Mouse (Mus musculus) cerebellum, adult 9-10 months (tissue): Measurements from ENCODE around the gene Gm10974.

Experiments used
- DNase-seq: peaks from one replicate; pipeline ENCODE4 v3.0.0; 2022

Gene Gm10974

DNA sequence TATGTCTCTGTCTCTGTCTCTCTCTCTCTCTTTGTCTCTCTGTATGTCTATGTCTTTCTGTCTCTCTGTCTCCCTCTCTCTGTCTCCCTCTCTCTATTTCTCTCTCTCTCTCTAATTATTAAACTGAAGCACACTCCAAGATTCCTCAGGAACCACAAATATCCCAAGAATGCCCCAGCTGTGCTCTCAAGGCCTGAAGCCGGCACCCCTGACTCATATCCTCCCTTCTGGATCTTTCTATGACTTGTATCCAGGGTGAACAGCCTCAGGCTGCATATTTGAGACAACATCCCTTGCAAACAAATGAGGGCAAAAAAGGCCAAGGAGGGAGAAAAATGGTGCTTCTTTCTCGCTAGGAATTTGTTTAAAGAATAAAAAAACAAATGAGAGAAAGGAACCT, at the start of gene Gm10974:
TSS of gene Gm10974 (plus strand) at position 2 of the 400 bp plus-strand sequence.
- no peak for DNase-seq

DNA sequence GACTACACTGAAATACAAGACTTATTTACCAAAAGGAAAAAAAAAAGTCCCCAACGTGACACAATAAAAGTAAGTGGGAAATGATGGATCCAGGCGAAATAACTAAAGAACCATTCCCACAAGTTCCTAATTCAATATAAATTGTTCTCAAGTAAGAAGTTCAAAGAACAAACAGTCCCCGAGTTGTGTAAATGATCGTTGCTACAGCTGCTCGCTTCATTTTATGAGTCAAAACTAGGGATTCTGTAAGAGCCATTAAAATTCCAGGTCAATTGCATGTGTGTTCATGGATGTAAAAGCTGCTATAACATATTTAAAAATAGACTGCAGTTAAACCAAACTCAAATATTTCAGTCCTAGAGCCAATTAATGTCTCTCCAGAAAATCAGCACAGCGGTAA, 47.6 kb upstream of the Gm10974 start:
- DNase-seq, result no peak

DNA sequence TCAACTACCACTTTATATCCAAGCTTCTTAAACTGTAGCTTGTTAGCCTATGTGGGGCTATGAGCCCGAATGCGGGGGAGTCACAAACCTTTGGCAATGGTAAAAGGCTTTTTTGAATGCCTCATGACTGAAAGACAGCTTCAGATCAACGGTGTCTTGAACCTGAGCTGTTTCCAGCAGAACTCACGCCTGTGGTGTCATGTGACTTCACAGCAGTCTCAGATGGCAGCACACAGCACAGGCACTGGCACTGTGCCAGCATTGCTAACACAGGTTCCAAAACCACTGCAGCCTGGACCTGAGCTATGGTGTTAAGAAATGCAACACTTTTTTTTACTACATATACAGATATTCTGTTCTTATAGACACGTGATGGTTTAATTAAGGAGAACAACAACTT, 44.7 kb upstream of the Gm10974 start:
- DNase-seq, result no peak

DNA sequence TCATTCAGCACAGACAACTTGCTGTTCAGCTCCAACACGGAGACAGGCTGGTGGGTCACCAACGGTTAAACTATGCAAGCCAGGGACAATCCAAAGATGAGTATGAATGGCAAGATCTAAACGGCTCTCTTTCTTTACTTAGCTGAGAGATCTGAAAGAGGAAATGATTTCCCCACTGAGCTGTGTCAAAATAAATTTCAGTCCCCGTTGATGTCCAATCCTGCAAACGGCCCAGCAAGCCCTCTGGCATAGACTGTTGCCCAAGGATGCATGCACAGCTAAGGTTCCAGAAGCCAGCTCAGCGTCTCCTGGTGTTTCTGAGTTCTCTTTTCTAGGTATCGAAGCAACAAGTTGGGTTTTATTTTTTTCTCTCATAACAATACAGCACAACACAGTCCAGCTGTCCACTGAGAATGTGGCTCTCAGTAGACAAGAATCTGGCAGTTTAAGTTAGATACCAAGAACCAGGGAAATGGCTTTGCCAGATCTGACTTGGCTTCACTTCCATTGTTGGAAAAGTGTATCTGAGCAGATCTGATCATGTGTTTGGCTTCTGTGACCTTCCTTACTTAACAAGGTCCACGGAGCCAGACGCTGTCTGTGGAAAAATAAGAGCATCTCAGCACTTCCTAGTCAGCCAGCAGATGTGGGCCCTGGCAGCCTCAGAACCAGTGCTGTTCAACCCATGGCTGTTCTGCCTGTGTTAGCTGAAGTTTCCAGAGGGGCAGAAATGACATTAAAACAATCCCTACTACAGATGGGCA, 42.3 kb upstream of the Gm10974 start:
- DNase-seq, result no peak

DNA sequence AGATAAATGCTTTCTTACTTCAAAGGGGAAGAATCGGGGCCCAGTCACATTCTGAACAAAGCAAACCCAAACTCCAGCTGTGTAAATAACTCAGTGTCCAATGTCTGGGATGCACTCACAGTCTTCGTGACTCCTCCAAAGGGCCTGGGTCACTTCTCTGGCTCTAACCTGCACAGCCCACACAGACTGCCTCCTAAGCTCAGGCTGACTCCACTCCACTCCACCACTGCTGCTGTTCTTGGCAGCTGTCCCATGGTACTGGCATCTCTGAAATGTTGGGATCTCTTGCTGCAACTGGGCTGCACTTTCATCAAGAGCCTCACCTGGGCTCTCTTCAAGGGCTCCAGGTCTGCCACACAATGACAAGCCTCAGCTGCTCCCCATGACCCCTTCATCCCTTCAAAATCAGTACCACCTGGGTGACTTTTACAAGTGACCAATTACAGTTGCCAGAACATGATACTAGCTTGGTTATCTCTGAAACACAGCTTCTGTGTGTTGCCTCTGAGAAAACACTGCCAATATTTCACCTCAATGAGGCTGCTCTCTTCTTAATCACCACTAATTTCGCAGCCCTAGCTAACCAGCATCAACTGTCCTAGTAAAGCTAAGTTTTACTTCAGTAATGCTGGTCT, 40.2 kb upstream of the Gm10974 start:
- DNase-seq, result no peak

DNA sequence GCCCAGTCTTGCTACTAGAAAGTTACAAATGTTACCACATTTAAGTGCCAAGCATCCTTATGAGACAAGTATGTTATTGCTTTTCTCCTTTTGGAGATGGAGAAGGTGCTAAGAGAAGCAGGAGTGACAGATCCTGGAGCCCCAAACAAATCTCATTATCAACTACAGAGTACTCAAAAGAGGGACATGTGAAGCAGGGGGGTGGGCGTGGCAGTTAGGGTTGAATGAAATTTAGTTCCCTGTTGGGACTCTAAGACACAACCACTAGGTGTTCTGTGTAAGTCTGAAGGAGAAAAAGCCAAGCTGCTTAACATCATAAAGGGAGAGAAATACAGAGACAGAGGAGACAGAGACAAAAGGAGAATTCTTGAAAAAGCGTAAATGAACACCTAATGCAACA, 38.2 kb upstream of the Gm10974 start:
- DNase-seq, result no peak

DNA sequence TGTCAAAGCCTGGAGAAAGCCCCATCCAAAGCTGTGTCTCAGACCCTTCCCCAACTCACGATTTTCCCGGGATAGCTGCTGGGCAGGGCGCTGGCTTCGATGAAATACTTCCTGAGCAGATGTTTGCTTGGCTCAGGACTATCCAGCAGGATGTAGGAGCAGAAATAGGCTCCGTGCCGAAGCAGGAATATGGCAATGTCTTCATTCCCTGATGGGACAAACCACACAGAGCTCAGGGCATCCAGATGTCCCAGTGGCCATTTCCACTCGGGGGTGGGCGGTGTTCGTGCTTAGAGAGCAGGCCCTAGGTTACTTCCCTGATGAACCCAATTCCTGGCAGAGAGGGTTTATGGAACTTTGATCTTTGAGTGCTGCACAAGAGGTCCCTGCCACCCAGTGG, 35.1 kb upstream of the Gm10974 start:
- no peak for DNase-seq

DNA sequence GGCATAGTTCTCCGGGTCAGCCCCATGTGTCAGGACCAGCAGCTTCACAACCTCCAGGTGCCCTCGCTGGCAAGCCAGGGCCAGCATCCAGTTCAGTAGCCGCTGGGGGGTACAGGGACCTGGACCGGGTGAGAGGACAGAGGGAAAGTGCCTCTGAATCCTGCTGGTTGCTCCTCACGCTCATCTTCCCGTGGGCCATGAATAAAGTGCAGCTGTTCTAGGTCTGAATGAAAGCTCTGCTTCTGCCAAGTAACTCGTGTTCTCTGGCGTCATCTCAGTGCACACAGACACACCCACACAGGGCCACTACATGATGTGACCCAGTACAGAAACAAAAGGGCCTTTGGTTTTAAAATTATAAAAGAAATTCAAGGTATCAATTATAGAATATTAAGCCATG, 33.4 kb upstream of the Gm10974 start:
- no peak for DNase-seq

DNA sequence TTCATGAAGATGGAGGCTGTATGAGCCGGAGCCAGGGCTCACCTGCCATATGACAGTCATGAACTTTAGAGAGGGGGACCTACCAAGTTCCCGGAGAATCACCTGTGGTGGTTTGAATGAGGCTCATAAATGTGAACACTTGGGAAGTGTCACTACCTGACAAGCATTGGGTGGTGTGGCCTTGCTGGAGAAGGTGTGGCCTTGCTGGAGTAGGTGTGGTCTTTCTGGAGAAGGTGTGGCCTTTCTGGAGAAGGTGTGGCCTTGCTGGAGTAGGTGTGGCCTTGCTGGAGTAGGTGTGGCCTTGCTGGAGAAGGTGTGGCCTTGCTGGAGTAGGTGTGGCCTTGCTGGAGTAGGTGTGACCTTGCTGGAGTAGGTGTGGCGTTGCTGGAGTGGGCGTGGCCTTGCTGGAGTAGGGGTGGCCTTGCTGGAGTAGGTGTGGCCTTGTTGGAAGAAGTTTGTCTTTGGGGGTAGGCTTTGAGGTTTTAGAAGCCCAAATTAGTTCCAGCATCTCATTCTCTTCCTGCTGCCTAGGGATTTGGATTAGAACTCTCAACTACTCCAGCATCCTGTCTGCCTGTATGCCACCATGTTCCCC, 31.7 kb upstream of the Gm10974 start:
- no peak for DNase-seq

DNA sequence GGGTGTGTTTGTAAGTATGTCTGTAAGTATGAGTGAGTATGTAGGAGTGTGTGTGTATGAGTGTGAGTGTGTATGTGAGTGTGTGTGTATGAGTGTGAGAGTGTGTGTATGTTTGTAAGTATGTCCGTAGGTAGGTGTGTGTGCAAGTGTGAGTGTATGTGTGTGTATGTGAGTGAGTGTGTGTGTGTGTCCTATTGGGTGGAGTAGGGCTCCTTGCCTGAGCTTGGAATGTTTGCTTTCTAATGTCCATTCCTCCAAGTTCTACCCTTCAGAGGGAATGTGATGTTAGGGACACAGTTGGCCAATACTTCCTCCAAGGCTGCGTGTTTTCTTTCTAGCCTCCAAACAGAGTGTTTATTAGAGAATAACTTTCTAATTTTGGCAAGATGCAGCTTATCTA, 28.8 kb upstream of the Gm10974 start:
- no peak for DNase-seq

DNA sequence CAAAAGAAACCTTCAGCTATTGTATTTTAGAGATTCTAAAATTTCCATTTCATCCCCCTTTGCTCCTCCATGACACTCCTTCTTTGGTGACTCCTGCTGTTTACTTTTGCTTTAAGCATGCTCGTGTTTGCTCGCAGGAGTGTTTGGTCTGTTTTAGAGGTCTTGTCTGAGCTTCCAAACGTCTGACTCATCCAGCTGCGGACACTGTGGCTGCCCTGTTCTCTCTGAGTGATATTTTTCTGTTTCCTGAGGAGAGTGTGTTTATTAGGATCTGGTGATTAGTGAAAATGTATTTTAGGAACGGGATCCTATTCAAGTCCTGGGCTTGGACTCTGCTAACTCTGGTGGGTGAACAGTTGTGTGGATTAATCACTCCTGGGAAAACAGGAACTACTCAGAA, 26.1 kb upstream of the Gm10974 start:
- no peak for DNase-seq

DNA sequence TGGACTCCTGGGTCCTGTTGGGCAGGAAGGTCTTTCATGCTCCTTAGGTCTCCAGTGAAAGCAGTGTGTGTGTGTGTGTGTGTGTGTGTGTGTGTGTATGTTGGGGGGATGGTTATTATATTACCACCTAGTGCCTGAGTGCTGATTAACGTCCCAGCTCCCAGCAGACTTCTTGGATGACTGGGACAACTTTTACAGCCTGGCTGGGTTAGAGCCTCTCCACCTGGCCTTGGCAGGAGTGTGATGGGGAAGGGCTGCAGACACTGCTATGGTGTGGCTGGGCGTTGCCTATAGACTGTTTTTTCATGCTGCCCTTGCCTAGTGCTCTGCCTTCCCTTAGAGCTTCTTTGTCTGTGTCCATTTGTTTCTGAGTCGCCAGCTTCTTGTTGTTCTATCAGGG, 25.7 kb upstream of the Gm10974 start:
- DNase-seq, result no peak

DNA sequence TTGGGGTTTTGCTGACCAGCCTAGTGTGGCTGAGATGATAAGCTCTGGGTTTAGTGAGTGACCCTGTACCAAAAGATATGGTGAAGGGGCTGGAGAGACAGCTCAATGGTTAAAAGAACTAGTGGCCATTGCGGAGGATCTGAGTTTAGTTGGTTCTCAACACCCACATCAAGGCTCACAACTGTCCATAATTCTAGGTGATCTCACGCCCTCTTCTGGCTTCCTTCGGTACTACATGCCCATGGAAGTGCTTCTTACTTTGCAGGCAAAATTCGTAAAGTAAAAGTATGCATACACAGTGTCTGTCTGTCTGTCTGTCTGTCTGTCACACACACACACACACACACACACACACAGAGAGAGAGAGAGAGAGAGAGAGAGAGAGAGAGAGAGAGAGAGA, 23.4 kb upstream of the Gm10974 start:
- peak; percentile 23 for DNase-seq

DNA sequence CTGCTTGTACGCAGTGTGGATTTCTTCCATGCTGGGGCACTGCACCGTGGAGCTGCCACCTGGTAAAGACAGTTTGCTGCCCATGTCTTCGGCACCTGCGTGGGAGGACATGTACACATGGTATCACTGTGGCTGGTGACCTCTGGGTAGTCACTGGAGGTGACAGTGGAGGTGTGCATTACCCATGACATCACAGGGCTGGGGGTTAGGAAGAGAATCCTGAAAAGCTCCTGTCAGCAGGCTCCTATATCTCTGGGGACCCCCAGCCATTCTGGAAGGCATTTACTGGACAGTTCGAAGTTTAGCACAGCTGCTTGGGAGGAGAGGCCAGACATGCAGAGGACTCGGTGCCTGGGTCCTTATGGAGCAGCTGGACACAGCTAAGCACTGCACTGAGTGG, 22.9 kb upstream of the Gm10974 start:
- no peak for DNase-seq

DNA sequence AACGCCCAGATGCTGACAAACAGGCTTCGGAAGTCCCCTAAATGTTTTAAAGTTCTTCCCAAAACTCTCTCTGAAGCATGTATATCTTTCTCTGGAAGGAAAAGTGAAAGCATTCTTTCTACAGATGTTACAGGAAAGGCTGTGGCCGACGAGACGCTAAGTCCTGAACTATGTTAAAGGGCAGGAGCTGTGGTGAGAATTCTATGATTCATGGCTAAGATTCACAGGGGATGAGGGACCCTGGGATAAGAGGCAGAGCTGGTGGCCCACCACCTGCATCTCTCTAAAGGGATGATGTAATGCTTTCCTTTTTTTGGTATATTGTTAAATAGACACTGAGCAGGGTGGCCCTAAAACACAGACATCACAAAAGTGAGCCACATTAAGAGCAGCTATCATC, 22.4 kb upstream of the Gm10974 start:
- DNase-seq, result no peak

DNA sequence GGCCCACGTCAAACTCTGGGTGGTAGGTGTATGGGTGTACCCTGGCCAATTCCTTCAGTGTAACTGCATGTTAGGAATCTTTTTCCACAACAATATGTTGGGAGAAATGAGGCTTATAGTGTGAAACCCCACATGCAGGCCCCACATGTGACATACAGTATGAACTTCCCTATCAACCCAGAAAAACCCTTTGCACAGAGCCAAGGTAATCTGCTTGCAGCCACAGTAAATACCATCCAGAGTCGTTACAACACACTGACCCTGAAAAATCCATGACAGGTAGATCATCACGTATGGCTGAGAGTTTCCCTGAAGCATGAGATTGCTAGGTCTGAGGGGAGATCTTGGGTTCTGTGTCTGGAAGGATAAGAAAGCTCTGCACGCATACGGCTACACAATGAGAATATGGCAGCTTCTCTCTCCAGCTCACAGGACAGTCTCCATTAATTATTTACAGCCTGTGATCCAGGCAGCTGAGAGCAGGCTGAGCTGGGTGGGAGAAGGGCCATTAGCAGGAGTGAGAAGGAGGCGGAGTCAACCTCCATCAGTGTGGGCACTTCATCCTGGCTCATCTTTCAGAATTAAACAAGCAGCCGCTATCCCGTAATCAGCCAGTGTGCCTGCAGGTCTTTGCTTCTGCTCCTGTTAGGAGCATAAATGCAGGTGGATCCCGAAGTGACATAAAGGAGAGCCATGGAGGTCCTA, 18.6 kb upstream of the Gm10974 start:
- DNase-seq, result no peak

DNA sequence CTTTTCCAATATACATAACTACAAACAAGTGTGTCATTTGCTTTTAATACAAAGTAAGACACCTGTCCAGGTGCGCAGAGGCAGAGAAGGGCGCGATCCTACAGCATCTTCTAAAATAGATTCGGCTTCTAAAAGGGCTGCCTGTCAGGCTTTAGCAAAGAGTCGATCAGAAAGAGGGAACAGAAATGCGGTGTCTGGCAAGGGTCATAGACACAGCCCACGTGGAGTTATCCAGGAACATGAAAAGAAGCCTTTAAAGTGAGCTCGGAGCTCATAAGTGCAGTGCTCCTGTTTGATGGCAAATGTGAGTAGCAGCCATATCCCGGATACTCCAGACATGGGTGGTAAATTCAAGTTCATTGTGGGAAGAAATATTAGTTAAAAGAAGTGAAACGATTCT, 17.1 kb upstream of the Gm10974 start:
- no peak for DNase-seq

DNA sequence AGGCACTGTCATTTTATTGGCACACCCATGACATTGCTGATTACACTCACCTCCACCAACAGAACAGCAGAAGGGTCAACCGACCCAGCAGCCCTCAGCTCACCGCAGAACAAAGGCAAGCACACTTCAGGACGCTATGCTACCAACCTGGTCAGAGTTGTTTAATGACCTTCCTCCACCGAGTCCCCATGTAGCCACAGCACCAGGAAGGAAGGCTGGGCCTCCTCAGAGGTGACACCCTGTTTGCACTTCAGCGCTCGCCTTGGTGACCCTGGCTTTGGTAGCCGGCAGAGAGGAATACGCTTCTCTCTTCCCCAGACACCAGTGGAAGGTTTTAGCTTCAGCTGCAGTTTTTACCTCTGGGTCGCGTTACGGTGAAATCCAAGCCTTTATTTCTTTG, 16.0 kb upstream of the Gm10974 start:
- DNase-seq, result no peak

DNA sequence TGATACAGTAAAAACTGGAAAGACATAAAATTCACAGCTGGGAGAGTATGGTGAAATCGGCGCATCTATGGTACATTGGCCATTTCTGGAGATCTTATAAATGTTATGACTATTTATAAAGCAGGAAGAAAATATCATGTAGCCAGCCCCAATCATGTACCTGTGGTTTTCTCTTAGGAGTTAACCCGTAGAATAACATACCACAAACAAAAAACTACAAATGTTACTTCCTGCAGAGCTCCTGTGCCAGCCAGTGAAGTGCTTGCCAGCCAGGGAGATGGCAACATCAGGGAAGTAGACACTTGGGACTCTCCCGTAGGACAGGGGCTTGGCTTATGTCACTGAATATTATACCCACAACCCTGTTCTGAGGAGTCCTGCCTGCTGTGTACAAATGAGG, 14.6 kb upstream of the Gm10974 start:
- DNase-seq, result no peak

DNA sequence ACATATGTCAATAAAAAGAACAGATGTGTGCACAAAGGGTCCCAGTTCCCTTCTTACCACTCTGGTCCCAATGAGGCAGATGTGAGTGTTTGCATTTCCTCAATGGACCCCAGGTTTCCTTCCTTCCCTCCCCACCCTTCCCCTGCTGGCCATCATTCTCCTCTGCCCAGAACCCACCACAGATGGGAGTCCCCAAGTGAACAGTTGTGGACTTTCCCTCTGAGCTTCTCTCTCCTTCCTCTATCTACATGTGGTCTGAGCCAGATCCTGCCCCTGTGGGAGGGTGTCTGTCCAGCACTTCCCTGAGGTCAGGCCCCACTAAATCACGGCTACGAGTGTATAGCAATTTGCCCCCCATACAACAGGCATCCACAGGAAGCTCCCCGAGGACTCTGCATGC, 10.8 kb upstream of the Gm10974 start:
- no peak for DNase-seq

DNA sequence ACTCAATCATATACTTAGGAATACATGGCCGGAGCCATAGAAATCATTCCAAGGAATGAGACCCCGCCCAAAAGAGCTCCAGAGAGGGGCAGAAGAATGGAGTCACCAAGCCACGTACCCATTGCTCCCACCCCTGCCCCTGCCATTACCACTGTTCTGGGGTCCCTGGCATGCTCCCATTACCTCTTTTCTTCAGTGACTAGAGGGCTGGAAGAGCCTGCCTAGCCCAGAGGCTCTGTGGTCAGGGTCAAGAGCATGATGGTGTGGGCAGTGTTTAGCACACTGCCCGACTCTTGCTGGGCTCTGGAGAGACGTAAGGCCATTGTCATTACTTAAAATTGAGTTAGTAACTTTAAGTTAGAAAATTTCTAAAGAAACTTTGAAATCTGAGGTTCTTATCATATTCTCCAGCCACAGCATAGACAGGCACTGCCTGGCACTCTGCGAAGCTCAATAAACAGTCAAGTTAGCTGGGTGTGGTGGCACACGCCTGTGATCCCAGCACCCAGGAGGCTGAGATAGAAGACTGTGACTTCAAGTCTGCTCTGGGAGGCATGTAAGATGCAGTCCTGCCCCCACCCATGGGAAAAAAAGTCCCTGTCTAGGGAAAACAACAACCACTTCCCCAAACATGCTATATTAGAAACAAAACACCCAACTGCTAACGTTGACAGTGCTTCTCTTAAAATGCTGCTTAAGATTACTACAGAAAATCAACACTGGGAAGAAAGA, 9.7 kb upstream of the Gm10974 start:
- no peak for DNase-seq

DNA sequence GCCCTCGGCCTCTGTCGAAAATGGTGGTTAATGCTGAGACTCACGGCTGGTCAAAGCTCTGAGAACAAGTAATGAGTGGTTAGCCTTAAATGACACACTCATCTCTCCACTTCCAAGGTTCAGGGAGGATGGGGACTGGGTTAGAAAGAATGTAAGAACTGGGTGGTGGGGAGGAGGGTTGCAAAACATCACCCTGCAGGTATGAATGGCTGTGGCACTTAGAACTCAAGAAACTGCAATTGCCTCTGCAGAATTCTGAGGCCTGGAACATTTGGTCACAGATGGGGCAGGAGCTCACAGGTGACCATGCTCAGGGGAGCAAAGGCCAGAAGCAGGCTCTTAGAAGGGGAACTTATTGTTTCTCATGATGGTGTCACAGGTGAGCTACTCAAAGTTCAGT, 7.2 kb upstream of the Gm10974 start:
- no peak for DNase-seq

DNA sequence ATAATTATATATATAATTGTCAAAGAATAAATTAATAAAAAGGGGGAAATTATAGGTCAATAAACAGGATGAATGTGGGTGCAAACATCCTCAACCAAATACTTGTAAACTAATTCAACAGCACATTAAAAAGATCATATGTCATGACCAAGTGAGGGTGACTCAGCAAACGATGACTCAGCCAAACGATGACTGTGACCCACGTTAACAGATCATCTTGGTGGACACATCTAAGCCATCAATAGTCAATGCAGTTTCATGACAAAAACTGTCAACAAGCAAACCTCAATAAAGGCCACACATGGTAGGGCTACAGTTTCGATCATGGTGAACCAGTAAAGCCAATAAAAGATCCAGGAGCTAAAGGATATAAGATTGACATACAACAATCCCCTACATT, 6.7 kb upstream of the Gm10974 start:
- no peak for DNase-seq
